Mouse (Mus musculus) CH12.LX (cell line): Measurements from ENCODE around the gene Angptl8. TPM values are rescaled to one million over a fixed set of nuclear protein-coding genes. Genes with fewer than 3 reads are reported as not detected.

Experiments
- DNase-seq: peaks from one replicate; pipeline ENCODE4 v3.0.0-alpha.2; 2013; ENCODE audit errors: extremely low read depth
- H3K27ac ChIP-seq: 2 replicates; pipeline ENCODE4 v1.5.1; 2012; ENCODE audit warnings: low read depth, mild to moderate bottlenecking, control low read depth, moderate library complexity; ENCODE audit not compliant: insufficient read depth
- H3K27me3 ChIP-seq: replicated peaks from 2 replicates; pipeline ENCODE3; 2012; ENCODE audit warnings: inconsistent platforms
- H3K36me3 ChIP-seq, 2 experiments: replicated peaks in 1 of 2; 2 replicates each; pipeline versions ENCODE3 to v1.6.1; 2012; ENCODE audit warnings: inconsistent platforms in 1 of 2, low read length in 1 of 2, mild to moderate bottlenecking in 1 of 2, mixed read lengths in 1 of 2, moderate library complexity in 1 of 2; ENCODE audit not compliant: control insufficient read depth in 1 of 2, insufficient read depth in 1 of 2
- H3K4me1 ChIP-seq, 2 experiments: 2 replicates each; pipeline ENCODE4 v1.6.1; 2012; ENCODE audit warnings: inconsistent platforms in 1 of 2, moderate library complexity in 1 of 2; ENCODE audit not compliant: insufficient read depth in 2 of 2, control insufficient read depth in 1 of 2
- H3K4me2 ChIP-seq: 2 replicates; pipeline ENCODE4 v1.6.1; 2012; ENCODE audit warnings: low read depth, mild to moderate bottlenecking, control low read depth; ENCODE audit not compliant: poor library complexity, insufficient read depth, severe bottlenecking
- H3K4me3 ChIP-seq, 3 experiments: fragments of 150-350 bp in 1 of 3; sonication (generic) in 1 of 3; replicated peaks in 1 of 3; 2 replicates each; pipeline versions ENCODE3 to v1.5.1; 2011 to 2012; ENCODE audit warnings: low read depth in 2 of 3, low read length in 2 of 3, mild to moderate bottlenecking in 2 of 3, moderate library complexity in 2 of 3, control low read depth in 1 of 3, improper control_type of control experiment in 1 of 3, inconsistent platforms in 1 of 3, mixed read lengths in 1 of 3; ENCODE audit not compliant: poor library complexity in 1 of 3
- H3K79me2 ChIP-seq: replicated peaks from 2 replicates; pipeline ENCODE4 v1.6.1; 2012; ENCODE audit warnings: mild to moderate bottlenecking, moderate library complexity; ENCODE audit not compliant: control insufficient read depth, poor library complexity, insufficient read depth, severe bottlenecking; ENCODE audit errors: extremely low read depth
- H3K9ac ChIP-seq: 2 replicates; pipeline ENCODE4 v1.6.1; 2012; ENCODE audit warnings: low read depth, mild to moderate bottlenecking, control low read depth, moderate library complexity; ENCODE audit not compliant: insufficient read depth
- H3K9me3 ChIP-seq: replicated peaks from 2 replicates; pipeline ENCODE3; 2012; ENCODE audit warnings: low read length, inconsistent platforms, mixed read lengths
- BHLHE40 ChIP-seq: IDR thresholded peaks from 2 replicates; pipeline ENCODE4 v1.6.1; 2011; ENCODE audit warnings: mild to moderate bottlenecking, low read depth, low read length, improper control_type of control experiment
- CHD1 ChIP-seq: IDR thresholded peaks from 2 replicates; pipeline ENCODE4 v1.6.1; 2012; ENCODE audit warnings: low read depth, low read length, improper control_type of control experiment, inconsistent platforms
- CHD2 ChIP-seq: IDR thresholded peaks from 2 replicates; pipeline ENCODE4 v1.6.1; 2011; ENCODE audit warnings: low read length, improper control_type of control experiment
- E2F4 ChIP-seq: IDR thresholded peaks from 2 replicates; pipeline ENCODE4 v1.6.1; 2011; ENCODE audit warnings: low read depth, low read length, improper control_type of control experiment; ENCODE audit not compliant: insufficient replicate concordance
- ETS1 ChIP-seq: conservative IDR thresholded peaks from 2 replicates; pipeline ENCODE4 v1.6.1; 2012; ENCODE audit warnings: low read depth, mild to moderate bottlenecking, inconsistent platforms, low read length, improper control_type of control experiment, moderate library complexity
- HCFC1 ChIP-seq: IDR thresholded peaks from 2 replicates; pipeline ENCODE4 v1.6.1; 2012; ENCODE audit warnings: low read depth, mild to moderate bottlenecking, inconsistent platforms, low read length, improper control_type of control experiment
- IRF4 ChIP-seq: IDR thresholded peaks from 2 replicates; pipeline ENCODE4 v1.6.1; 2014; ENCODE audit warnings: low read depth, mild to moderate bottlenecking, inconsistent platforms, low read length, improper control_type of control experiment
- JUN ChIP-seq: IDR thresholded peaks from 2 replicates; pipeline ENCODE4 v1.6.1; 2011; ENCODE audit warnings: low read depth, mild to moderate bottlenecking, low read length, improper control_type of control experiment, moderate library complexity; ENCODE audit not compliant: insufficient read depth
- JUND ChIP-seq: conservative IDR thresholded peaks from 2 replicates; pipeline ENCODE4 v1.6.1; 2011; ENCODE audit warnings: low read depth, low read length, improper control_type of control experiment
- KAT2A ChIP-seq: IDR thresholded peaks from 2 replicates; pipeline ENCODE4 v1.6.1; 2012; ENCODE audit warnings: low read length, improper control_type of control experiment, inconsistent platforms; ENCODE audit not compliant: insufficient replicate concordance
- MAX ChIP-seq: IDR thresholded peaks from 2 replicates; pipeline ENCODE4 v1.6.1; 2011; ENCODE audit warnings: low read length, improper control_type of control experiment
- MAZ ChIP-seq: IDR thresholded peaks from 2 replicates; pipeline ENCODE4 v1.6.1; 2012; ENCODE audit warnings: low read depth, mild to moderate bottlenecking, inconsistent platforms, low read length, improper control_type of control experiment, moderate library complexity
- MEF2A ChIP-seq: IDR thresholded peaks from 2 replicates; pipeline ENCODE4 v1.6.1; 2014; ENCODE audit warnings: low read depth, mild to moderate bottlenecking, inconsistent platforms, low read length, improper control_type of control experiment, borderline replicate concordance
- MYC ChIP-seq: IDR thresholded peaks from 2 replicates; pipeline ENCODE4 v1.6.1; 2011; ENCODE audit warnings: low read depth, mild to moderate bottlenecking, improper control_type of control experiment, low read length
- NELFE ChIP-seq: IDR thresholded peaks from 2 replicates; pipeline ENCODE4 v1.6.1; 2011; ENCODE audit warnings: low read depth, low read length, improper control_type of control experiment
- NRF1 ChIP-seq: IDR thresholded peaks from 2 replicates; pipeline ENCODE4 v1.6.1; 2014; ENCODE audit warnings: low read depth, mild to moderate bottlenecking, inconsistent platforms, low read length, improper control_type of control experiment, moderate library complexity
- POLR2AphosphoS2 ChIP-seq: IDR thresholded peaks from 2 replicates; pipeline ENCODE4 v1.6.1; 2011; ENCODE audit warnings: low read depth, low read length, improper control_type of control experiment
- RCOR1 ChIP-seq: conservative IDR thresholded peaks from 2 replicates; pipeline ENCODE4 v1.6.1; 2012; ENCODE audit warnings: low read depth, mild to moderate bottlenecking, inconsistent platforms, low read length, improper control_type of control experiment
- SIN3A ChIP-seq: IDR thresholded peaks from 2 replicates; pipeline ENCODE4 v1.6.1; 2012; ENCODE audit warnings: low read length, improper control_type of control experiment, inconsistent platforms
- SMC3 ChIP-seq: IDR thresholded peaks from 2 replicates; pipeline ENCODE4 v1.6.1; 2011; ENCODE audit warnings: low read depth, low read length, improper control_type of control experiment
- TBP ChIP-seq: conservative IDR thresholded peaks from 2 replicates; pipeline ENCODE4 v1.6.1; 2011; ENCODE audit warnings: low read depth, low read length, improper control_type of control experiment
- TCF12 ChIP-seq: IDR thresholded peaks from 2 replicates; pipeline ENCODE4 v1.6.1; 2014; ENCODE audit warnings: low read depth, mild to moderate bottlenecking, inconsistent platforms, low read length, improper control_type of control experiment
- USF2 ChIP-seq: conservative IDR thresholded peaks from 2 replicates; pipeline ENCODE4 v1.6.1; 2011; ENCODE audit warnings: low read depth, low read length, improper control_type of control experiment
- ZNF384 ChIP-seq: IDR thresholded peaks from 2 replicates; pipeline ENCODE4 v1.6.1; 2012; ENCODE audit warnings: low read depth, low read length, improper control_type of control experiment, inconsistent platforms
- dilution Hi-C: fragments of 300-500 bp; cut with MboI; formaldehyde crosslinking; loops from 2 replicates; pipeline ENCODE4 v1.14.3; 2020; ENCODE audit warnings: low sequenced_read_pairs; ENCODE audit not compliant: extremely low pct_unique_long_range_greater_than_20kb, extremely low pct_ligation_motif_present
- in situ Hi-C: fragments of 300-500 bp; cut with MboI; formaldehyde crosslinking; loops from 3 replicates; pipeline ENCODE4 v1.14.3; 2019; ENCODE audit warnings: low sequenced_read_pairs, low pct_ligation_motif_present, low pct_unique_long_range_greater_than_20kb, mixed read lengths
- polyA plus RNA-seq: library from polyadenylated mRNA; unstranded; fragments of >175 nt; gene quantifications from 2 replicates; pipeline ENCODE4 v1.2.1, GENCODE M21; 2012; ENCODE audit warnings: low read depth; ENCODE audit not compliant: insufficient read length
- total RNA-seq, 2 experiments: library from RNA; depleted of rRNA; stranded (reverse); fragments of 300-350 nt in 1 of 2; fragments of >200 nt in 1 of 2; gene quantifications; 2 replicates each; pipeline ENCODE4 v1.2.3; 2012 to 2014

Angptl8 gene
- total and polyA plus RNA-seq, 3 experiments = not detected

GRCm38 (mm10) chr9:21794925-21795324 is 40.4 kb upstream of the Angptl8 start:
- dilution Hi-C loops = no loop called here
- Histone ChIP-seq H3K27ac (no peak overlapping the region), H3K36me3 (peaks cover 0 to 3% of the 10 kb centered on the region in 2 experiments), H3K4me3 (no peak overlapping the region), H3K9ac (no peak overlapping the region), H3K4me1 (peaks cover 0 to 15% of the 10 kb centered on the region in 2 experiments; a peak in 2 of 4 replicates), H3K79me2 (no peaks in the 10 kb centered on the region), H3K4me2 (no peak overlapping the region), H3K27me3 (peaks cover 28% of the 10 kb centered on the region), H3K9me3 (no peaks in the 10 kb centered on the region)
- TF ChIP-seq POLR2AphosphoS2 (no peak), JUN (no peak), JUND (no peak), ZNF384 (no peak), NELFE (no peak), HCFC1 (no peak), MAZ (no peak), CHD2 (no peak)
- DNase-seq = no peak
- in situ Hi-C loops = no loop called here

- Histone ChIP-seq H3K9me3 (no peaks in the 10 kb centered on the region), H3K36me3 (peaks cover 0 to 3% of the 10 kb centered on the region in 2 experiments)
- TF ChIP-seq RCOR1 (no peak), IRF4 (no peak), JUND (no peak), BHLHE40 (no peak), TBP (no peak), MYC (no peak), ZNF384 (no peak), ETS1 (no peak), NRF1 (no peak), SIN3A (no peak), POLR2AphosphoS2 (no peak), USF2 (no peak), KAT2A (no peak), MEF2A (no peak), CHD1 (no peak), MAX (no peak), TCF12 (no peak), E2F4 (no peak), CHD2 (no peak), SMC3 (no peak)
- TF ChIP-seq, all 38 proteins: peak for 0
- Histone ChIP-seq H3K27me3 (peaks cover 28% of the 10 kb centered on the region), H3K79me2 (no peaks in the 10 kb centered on the region), H3K9ac (no peak overlapping the region), H3K4me3 (no peak overlapping the region), H3K27ac (no peak overlapping the region), H3K4me2 (no peak overlapping the region), H3K4me1 (peaks cover 0 to 15% of the 10 kb centered on the region in 2 experiments; a peak in 2 of 4 replicates)
- no peak for DNase-seq
- dilution Hi-C loops = no loop called here
- in situ Hi-C loops = no loop called here
Measured at GRCm38 (mm10) chr9:21795579-21795978, 39.7 kb upstream of the Angptl8 start.
